21 mouse cellular contexts compared by ENCODE assay signal in the genomic region with DNA sequence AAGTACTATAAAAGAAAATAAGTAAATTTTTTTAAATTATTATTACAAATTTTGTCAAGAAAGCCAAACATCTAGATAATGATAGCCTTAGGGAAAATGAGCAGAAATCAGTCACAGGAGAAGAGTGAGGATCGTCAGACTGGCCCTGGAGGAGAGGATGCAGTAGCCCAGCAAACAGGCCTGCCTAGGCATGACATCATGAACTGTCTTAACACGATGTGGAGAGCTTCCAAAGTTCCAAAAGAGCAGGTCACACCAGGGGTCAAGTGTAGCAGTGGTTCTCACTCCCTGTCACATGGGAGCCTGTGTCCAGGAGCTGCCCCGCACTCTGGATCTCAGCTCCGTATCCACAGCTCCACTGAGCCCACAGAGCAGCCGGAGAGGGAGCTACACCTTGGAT. TPM values are rescaled to one million over a fixed set of nuclear protein-coding genes. Genes with fewer than 3 reads are reported as not detected.
"Had no signal": no experiment of that assay in that cellular context is flagged by ENCODE, and none has a peak within 500 bp of the region (broad histone marks: within the 10 kb centered on the region; RNA-seq: fewer than 3 reads in every experiment).

No protein-coding gene starts in this region.

- H3K4me3 ChIP-seq: lung, embryonic 15.5 days; megakaryocyte, embryonic 14.5 days; midbrain, embryonic 13.5 days; midbrain, embryonic 15.5 days; neural tube, embryonic 12.5 days; stomach, embryonic 15.5 days had no signal

- H3K27ac ChIP-seq: lung, embryonic 15.5 days; macrophage; midbrain, embryonic 13.5 days; midbrain, embryonic 15.5 days; neural tube, embryonic 12.5 days; stomach, embryonic 15.5 days; stomach, postnatal 0 days had no signal

- DNase-seq: liver, postnatal 0 days; lung, adult 2 months; lung, postnatal 36 days; right cerebral cortex, postnatal 14 days; thymus, adult 2 months; thymus, postnatal 25 days; thymus, postnatal 4 days had no signal

- H3K4me1 ChIP-seq: lung, embryonic 15.5 days; midbrain, embryonic 13.5 days; midbrain, embryonic 15.5 days; neural tube, embryonic 12.5 days; stomach, embryonic 15.5 days had no signal

- H3K27me3 ChIP-seq: lung, embryonic 15.5 days; midbrain, embryonic 15.5 days; neural tube, embryonic 12.5 days; stomach, embryonic 15.5 days had no signal

- H3K36me3 ChIP-seq: lung, embryonic 15.5 days; midbrain, embryonic 13.5 days; midbrain, embryonic 15.5 days; neural tube, embryonic 12.5 days; stomach, embryonic 15.5 days had no signal

RNA-seq across cellular contexts. Expression of a gene that starts 38.6 kb away (rescaled TPM):
- polyA plus RNA-seq: macrophage had no signal

RNA-seq across cellular contexts. Expression of a gene that starts 47.0 kb away (rescaled TPM):
- total RNA-seq: megakaryocyte progenitor cell, adult 5-6 weeks; midbrain, postnatal 0 days; monocyte, adult 5-6 weeks; neutrophil, adult 5-6 weeks had no signal
- polyA plus RNA-seq: macrophage; midbrain, embryonic 11.5 days; midbrain, embryonic 15.5 days; midbrain, postnatal 0 days; neural tube, embryonic 12.5 days; neural tube, embryonic 14.5 days had no signal
